Mouse (Mus musculus) lung, adult 2 months (tissue): Measurements from ENCODE around the gene Psg18.
"Not testable (repeated sequence)": the region's sequence is repeated elsewhere in the genome, so short reads cannot be mapped to it uniquely, and the experiment has no call there.

Experiments used
- CTCF ChIP-seq: fragments of 200-500 bp; IDR thresholded peaks from 2 replicates; pipeline ENCODE4 v1.5.1; 2011; ENCODE audit warnings: mild to moderate bottlenecking, low read length, control low read depth; ENCODE audit not compliant: insufficient read depth
- POLR2A ChIP-seq: fragments of 200-500 bp; IDR thresholded peaks from 2 replicates; pipeline ENCODE4 v1.6.1; 2011; ENCODE audit warnings: low read depth, mild to moderate bottlenecking, control low read depth, low read length, borderline replicate concordance; ENCODE audit errors: extremely low read depth

- TF ChIP-seq POLR2A, CTCF: not testable (repeated sequence)
Observed at GRCm38 (mm10) chr7:18354909-18355308, at the start of gene Psg18.
